Mouse (Mus musculus) MEL (cell line): Measurements from ENCODE around the gene Rsu1. TPM values are rescaled to one million over a fixed set of nuclear protein-coding genes. Genes with fewer than 3 reads are reported as not detected.
A peak's percentile ranks its signal among the peaks of the same experiment; 100 is the strongest.

Experiments
- DNase-seq: peaks from one replicate; pipeline ENCODE4 v3.0.0; 2011; ENCODE audit warnings: low read depth, low spot score
- H3K27ac ChIP-seq: 2 replicates; pipeline ENCODE4 v1.5.1; 2012; ENCODE audit warnings: low read depth, mild to moderate bottlenecking, control low read depth, low read length, moderate library complexity; ENCODE audit not compliant: control insufficient read depth
- H3K27me3 ChIP-seq, 2 experiments: fragments of 150-350 bp in 1 of 2; sonication (generic) in 1 of 2; 2 replicates each; pipeline ENCODE4 v1.6.1; 2012; ENCODE audit warnings: low read length in 2 of 2, mild to moderate bottlenecking in 2 of 2, improper control_type of control experiment in 1 of 2, moderate library complexity in 1 of 2; ENCODE audit not compliant: insufficient read depth in 2 of 2, control insufficient read depth in 1 of 2
- H3K36me3 ChIP-seq, 2 experiments: 2 replicates each; pipeline ENCODE4 v1.6.1; 2012 to 2014; ENCODE audit warnings: low read length in 2 of 2, improper control_type of control experiment in 1 of 2, inconsistent platforms in 1 of 2, mild to moderate bottlenecking in 1 of 2; ENCODE audit not compliant: insufficient read depth in 2 of 2, control insufficient read depth in 1 of 2
- H3K4me1 ChIP-seq, 2 experiments: fragments of 150-350 bp in 1 of 2; sonication (generic) in 1 of 2; 2 replicates each; pipeline ENCODE4 v1.6.1; 2012; ENCODE audit warnings: low read length in 2 of 2, improper control_type of control experiment in 1 of 2, mild to moderate bottlenecking in 1 of 2; ENCODE audit not compliant: insufficient read depth in 2 of 2, control insufficient read depth in 1 of 2
- H3K4me3 ChIP-seq, 2 experiments: fragments of 150-350 bp in 1 of 2; sonication (generic) in 1 of 2; 2 replicates each; pipeline ENCODE4 v1.5.1; 2012; ENCODE audit warnings: low read depth in 2 of 2, low read length in 2 of 2, mild to moderate bottlenecking in 2 of 2, moderate library complexity in 2 of 2, control low read depth in 1 of 2, improper control_type of control experiment in 1 of 2; ENCODE audit not compliant: control insufficient read depth in 1 of 2, insufficient read depth in 1 of 2
- H3K79me2 ChIP-seq: 2 replicates; pipeline ENCODE4 v1.6.1; 2012; ENCODE audit warnings: mild to moderate bottlenecking, low read length, moderate library complexity; ENCODE audit not compliant: control insufficient read depth, poor library complexity, insufficient read depth
- H3K9ac ChIP-seq: 2 replicates; pipeline ENCODE4 v1.6.1; 2012; ENCODE audit warnings: low read depth, mild to moderate bottlenecking, control low read depth, low read length, moderate library complexity; ENCODE audit not compliant: control insufficient read depth, poor library complexity, severe bottlenecking
- H3K9me3 ChIP-seq: fragments of 150-350 bp; sonication (generic); replicated peaks from 2 replicates; pipeline ENCODE4 v1.6.1; 2012; ENCODE audit warnings: mild to moderate bottlenecking, low read length, improper control_type of control experiment, moderate library complexity; ENCODE audit not compliant: insufficient read depth
- E2F4 ChIP-seq: IDR thresholded peaks from 2 replicates; pipeline ENCODE4 v1.6.1; 2011; ENCODE audit warnings: low read depth, low read length, improper control_type of control experiment, borderline replicate concordance
- ELF1 ChIP-seq: IDR thresholded peaks from 2 replicates; pipeline ENCODE4 v1.6.1; 2014; ENCODE audit warnings: low read depth, mild to moderate bottlenecking, inconsistent platforms, low read length, improper control_type of control experiment, moderate library complexity
- ETS1 ChIP-seq: IDR thresholded peaks from 2 replicates; pipeline ENCODE4 v1.6.1; 2012; ENCODE audit warnings: low read depth, mild to moderate bottlenecking, inconsistent platforms, low read length, improper control_type of control experiment, moderate library complexity
- HCFC1 ChIP-seq: IDR thresholded peaks from 2 replicates; pipeline ENCODE4 v1.6.1; 2012; ENCODE audit warnings: low read depth, mild to moderate bottlenecking, inconsistent platforms, low read length, improper control_type of control experiment, moderate library complexity
- JUND ChIP-seq: IDR thresholded peaks from 2 replicates; pipeline ENCODE4 v1.6.1; 2011; ENCODE audit warnings: low read depth, mild to moderate bottlenecking, improper control_type of control experiment, low read length
- KAT2A ChIP-seq: conservative IDR thresholded peaks from 2 replicates; pipeline ENCODE4 v1.6.1; 2012; ENCODE audit warnings: low read depth, low read length, improper control_type of control experiment, inconsistent platforms
- MAX ChIP-seq: IDR thresholded peaks from 2 replicates; pipeline ENCODE4 v1.6.1; 2011; ENCODE audit warnings: low read length, improper control_type of control experiment
- MAZ ChIP-seq: IDR thresholded peaks from 2 replicates; pipeline ENCODE4 v1.6.1; 2012; ENCODE audit warnings: low read depth, mild to moderate bottlenecking, inconsistent platforms, low read length, improper control_type of control experiment
- MYC ChIP-seq: IDR thresholded peaks from 2 replicates; pipeline ENCODE4 v1.6.1; 2011; ENCODE audit warnings: low read depth, mild to moderate bottlenecking, low read length, improper control_type of control experiment, moderate library complexity
- NELFE ChIP-seq: IDR thresholded peaks from 2 replicates; pipeline ENCODE4 v1.6.1; 2011; ENCODE audit warnings: low read depth, low read length, improper control_type of control experiment
- NRF1 ChIP-seq: IDR thresholded peaks from 2 replicates; pipeline ENCODE4 v1.6.1; 2014; ENCODE audit warnings: low read depth, mild to moderate bottlenecking, inconsistent platforms, low read length, improper control_type of control experiment, moderate library complexity; ENCODE audit not compliant: poor library complexity, insufficient read depth, severe bottlenecking
- POLR2A ChIP-seq, 2 experiments: IDR thresholded peaks; 2 replicates each; pipeline ENCODE4 v1.6.1; 2011 to 2012; ENCODE audit warnings: low read length in 2 of 2, mild to moderate bottlenecking in 2 of 2, control low read depth in 1 of 2, improper control_type of control experiment in 1 of 2, low read depth in 1 of 2, moderate library complexity in 1 of 2; ENCODE audit not compliant: control insufficient read depth in 1 of 2, insufficient read depth in 1 of 2, poor library complexity in 1 of 2
- SIN3A ChIP-seq: IDR thresholded peaks from 2 replicates; pipeline ENCODE4 v1.6.1; 2012; ENCODE audit warnings: low read length, improper control_type of control experiment, inconsistent platforms
- TBP ChIP-seq: IDR thresholded peaks from 2 replicates; pipeline ENCODE4 v1.8.0; 2011; ENCODE audit warnings: low read depth, low read length, improper control_type of control experiment
- TCF12 ChIP-seq: IDR thresholded peaks from 2 replicates; pipeline ENCODE4 v1.6.1; 2014; ENCODE audit warnings: low read depth, mild to moderate bottlenecking, inconsistent platforms, low read length, improper control_type of control experiment, moderate library complexity
- UBTF ChIP-seq: IDR thresholded peaks from 2 replicates; pipeline ENCODE4 v1.6.1; 2012; ENCODE audit warnings: low read depth, mild to moderate bottlenecking, inconsistent platforms, low read length, improper control_type of control experiment, moderate library complexity, borderline replicate concordance; ENCODE audit not compliant: insufficient read depth
- USF1 ChIP-seq: IDR thresholded peaks from 2 replicates; pipeline ENCODE4 v1.6.1; 2014; ENCODE audit warnings: low read depth, mild to moderate bottlenecking, inconsistent platforms, low read length, improper control_type of control experiment, moderate library complexity
- USF2 ChIP-seq, 2 experiments: IDR thresholded peaks; 2 replicates each; pipeline ENCODE4 v1.6.1; 2011 to 2012; ENCODE audit warnings: improper control_type of control experiment in 2 of 2, low read length in 2 of 2, borderline replicate concordance in 1 of 2, inconsistent platforms in 1 of 2, low read depth in 1 of 2, mild to moderate bottlenecking in 1 of 2; ENCODE audit not compliant: insufficient read depth in 1 of 2
- ZKSCAN1 ChIP-seq: IDR thresholded peaks from 2 replicates; pipeline ENCODE4 v1.6.1; 2012; ENCODE audit warnings: low read depth, mild to moderate bottlenecking, inconsistent platforms, low read length, improper control_type of control experiment, moderate library complexity
- ZMIZ1 ChIP-seq: IDR thresholded peaks from 2 replicates; pipeline ENCODE4 v1.6.1; 2012; ENCODE audit warnings: low read depth, mild to moderate bottlenecking, inconsistent platforms, low read length, improper control_type of control experiment, moderate library complexity
- polyA plus RNA-seq, 2 experiments: library from polyadenylated mRNA; stranded (reverse) in 1 of 2; unstranded in 1 of 2; fragments of >175 nt in 1 of 2; fragments of >200 nt in 1 of 2; gene quantifications; 2 replicates each; pipeline versions ENCODE4 v1.2.1 to v1.2.4; 2012; ENCODE audit warnings: low replicate concordance in 2 of 2, low read depth in 1 of 2; ENCODE audit not compliant: insufficient read length in 2 of 2, insufficient read depth in 1 of 2, missing spikeins in 1 of 2
- total RNA-seq: library from RNA; depleted of rRNA; stranded (reverse); fragments of 300-350 nt; gene quantifications from 2 replicates; pipeline ENCODE4 v1.2.3, GENCODE M21; 2012; rRNA removed

Gene Rsu1
- total RNA-seq (52.4 and 58.1 TPM in 2 replicates), polyA plus RNA-seq (10 to 100 TPM in 1 of 2 experiments, not detected in 1; 81.9 TPM)

- H3K9me3 ChIP-seq, result no peaks in the 10 kb centered on the region
- peak within 1 kb of the TSS; percentile 62 for H3K27ac ChIP-seq
- H3K36me3 ChIP-seq, result peaks cover 0 to 42% of the 10 kb centered on the region in 2 experiments; a peak in 2 of 4 replicates
- peak within 1 kb of the TSS; percentile 71 for H3K9ac ChIP-seq
- peaks cover 9% of the 10 kb centered on the region for H3K79me2 ChIP-seq
- H3K27me3 ChIP-seq, result no peaks in the 10 kb centered on the region
- peak; percentile 100 for DNase-seq
- TF ChIP-seq TCF12 (no peak), ELF1 (peak; percentile 98), HCFC1 (peak; percentile 93), USF1 (peak; percentile 94), TBP (peak; percentile 69), ZMIZ1 (0 out of 2 replicates have a peak, but pooled peaks have one; percentile 38), E2F4 (no peak), UBTF (no peak), KAT2A (peak; percentile 76), MYC (peak; percentile 20; the same call in 1 of the 2 replicates), MAZ (0 out of 2 replicates have a peak, but pooled peaks have one; percentile 27), JUND (no peak), NRF1 (peak; percentile 76), SIN3A (peak; percentile 96), ZKSCAN1 (no peak), ETS1 (peak; percentile 45; the same call in 1 of the 2 replicates), NELFE (peak; percentile 44), USF2 (IDR thresholded peaks at IDR 0.05; ENCODE audit: borderline replicate concordance in 1 of 2, insufficient read depth in 1 of 2, low read depth in 1 of 2, low read length in 2 of 2) (peak in 1 of 2 experiments; percentile 65; a peak in 3 of 4 replicates), MAX (peak; percentile 57; the same call in 1 of the 2 replicates), POLR2A (IDR thresholded peaks at IDR 0.05; ENCODE audit: control insufficient read depth in 1 of 2, insufficient read depth in 1 of 2, low read depth in 1 of 2, low read length in 2 of 2, poor library complexity in 1 of 2) (peak; percentile 50 to 83; a peak in 3 of 4 replicates)
- H3K4me3 ChIP-seq, result peak within 1 kb of the TSS; percentile 83 to 88
- H3K4me1 ChIP-seq, result peaks cover 20 to 35% of the 10 kb centered on the region in 2 experiments
These were observed at the start of gene Rsu1 for GRCm38 (mm10) chr2:13271165-13271957. TSS of gene Rsu1 (minus strand) at chr2:13271415.
